Mouse (Mus musculus) forebrain, embryonic 11.5 days (tissue): ENCODE data around the gene Trpv2. TPM values are rescaled to one million over a fixed set of nuclear protein-coding genes. Genes with fewer than 3 reads are reported as not detected.

Source experiments
- ATAC-seq: fragments of 200-750 bp; cut with Nextera tagmentation; replicated peaks from 2 replicates; pipeline ENCODE4 v1.8.0; 2017; ENCODE audit warnings: moderate TSS enrichment; ENCODE audit not compliant: low FRiP score
- DNase-seq: peaks from one replicate; pipeline ENCODE4 v3.0.0-alpha.2; 2017; ENCODE audit warnings: low spot score
- H3K27ac ChIP-seq: fragments of 300-500 bp; sonication (generic); 2 replicates; pipeline ENCODE4 v1.5.1; 2014; ENCODE audit warnings: low read depth, low read length
- H3K27me3 ChIP-seq: fragments of 300-500 bp; sonication (generic); 2 replicates; pipeline ENCODE4 v1.6.1; 2014; ENCODE audit warnings: mild to moderate bottlenecking, low read length, mixed read lengths; ENCODE audit not compliant: control insufficient read depth, insufficient read depth
- H3K36me3 ChIP-seq: fragments of 300-500 bp; sonication (generic); 2 replicates; pipeline ENCODE4 v1.6.1; 2014; ENCODE audit warnings: mild to moderate bottlenecking, low read length, moderate library complexity, mixed read lengths; ENCODE audit not compliant: control insufficient read depth, insufficient read depth
- H3K4me1 ChIP-seq: fragments of 300-500 bp; sonication (generic); replicated peaks from 2 replicates; pipeline ENCODE4 v1.6.1; 2014; ENCODE audit warnings: low read length, mixed read lengths; ENCODE audit not compliant: control insufficient read depth, insufficient read depth
- H3K4me2 ChIP-seq: fragments of 300-500 bp; sonication (generic); 2 replicates; pipeline ENCODE4 v1.6.1; 2014; ENCODE audit warnings: low read depth, mild to moderate bottlenecking, low read length, moderate library complexity, mixed read lengths; ENCODE audit not compliant: severe bottlenecking
- H3K4me3 ChIP-seq: fragments of 300-500 bp; sonication (generic); 2 replicates; pipeline ENCODE4 v1.5.1; 2014; ENCODE audit warnings: low read depth, low read length
- H3K9ac ChIP-seq: fragments of 300-500 bp; sonication (generic); 2 replicates; pipeline ENCODE4 v1.6.1; 2014; ENCODE audit warnings: low read length
- H3K9me3 ChIP-seq: fragments of 300-500 bp; sonication (generic); 2 replicates; pipeline ENCODE4 v1.6.1; 2016; ENCODE audit warnings: low read length, mixed read lengths; ENCODE audit not compliant: control insufficient read depth
- WGBS: fragments of 180-500 bp; shearing (Covaris S2); extraction: QIAGEN DNeasy Blood & Tissue Kit; methylation state at CpG from one replicate; pipeline ENCODE4 v1.1.7; 2014; 5-methylcytosine and 5-hydroxymethylcytosine counted together
- polyA plus RNA-seq: library from polyadenylated mRNA; unstranded; fragments of >200 nt; fragmentation: Nextera tagmentation; extraction: Ambion mirVana; gene quantifications from 2 replicates; pipeline ENCODE4 v1.2.1, GENCODE M21; 2014

Trpv2 gene
- polyA plus RNA-seq, 1 experiment from 2014 or later = 3.1 TPM

DNA sequence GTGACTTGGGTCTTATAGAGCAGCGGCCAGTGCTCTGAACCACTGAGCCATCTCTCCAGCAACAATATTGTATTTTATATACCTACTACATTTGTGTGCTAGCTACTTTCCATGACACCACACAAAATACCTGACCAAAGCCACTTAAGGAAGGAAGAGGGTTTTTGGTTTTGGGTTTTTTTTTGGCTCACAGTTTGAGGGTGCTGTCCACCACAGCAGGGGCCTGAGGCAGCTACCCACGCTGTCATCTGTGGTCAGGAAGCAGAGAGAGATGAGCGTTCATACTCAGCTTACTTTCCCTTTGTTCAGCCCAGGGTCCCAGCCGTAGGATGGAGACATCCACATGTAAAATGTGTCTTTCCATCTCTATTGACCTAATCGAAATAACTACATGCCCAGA lies 12.7 kb downstream of the Trpv2 start:
- Histone ChIP-seq H3K9me3 (no peaks in the 10 kb centered on the region), H3K4me2 (no peak overlapping the region), H3K27me3 (no peaks in the 10 kb centered on the region), H3K36me3 (no peaks in the 10 kb centered on the region), H3K27ac (0 out of 2 replicates have a peak overlapping the region, but pooled peaks have one; percentile 12), H3K9ac (no peak overlapping the region), H3K4me3 (no peak overlapping the region), H3K4me1 (no peaks in the 10 kb centered on the region)
- DNase-seq (no peak), ATAC-seq (no peak)
- 88% methylated on average over 5 of the region's 5 CpGs for WGBS

- whole genome bisulfite sequencing = 81% methylated on average over 10 of the region's 10 CpGs
- Histone ChIP-seq H3K36me3 (no peaks in the 10 kb centered on the region), H3K27me3 (no peaks in the 10 kb centered on the region), H3K4me1 (no peaks in the 10 kb centered on the region), H3K4me3 (no peak overlapping the region), H3K9me3 (no peaks in the 10 kb centered on the region), H3K9ac (no peak overlapping the region), H3K27ac (no peak overlapping the region), H3K4me2 (no peak overlapping the region)
- ATAC-seq = no peak
- DNase-seq = no peak
These were observed 15.1 kb downstream of the Trpv2 start for GRCm38 (mm10) chr11:62589391-62589790.

- ATAC-seq = no peak
- Histone ChIP-seq H3K4me2 (no peak overlapping the region), H3K9me3 (no peaks in the 10 kb centered on the region), H3K4me3 (no peak overlapping the region), H3K27me3 (no peaks in the 10 kb centered on the region), H3K36me3 (no peaks in the 10 kb centered on the region), H3K27ac (no peak overlapping the region), H3K9ac (no peak overlapping the region), H3K4me1 (no peaks in the 10 kb centered on the region)
- WGBS = 81% methylated on average over 2 of the region's 2 CpGs
- no peak for DNase-seq
These were observed 16.7 kb downstream of the Trpv2 start for GRCm38 (mm10) chr11:62591026-62591425.

DNA sequence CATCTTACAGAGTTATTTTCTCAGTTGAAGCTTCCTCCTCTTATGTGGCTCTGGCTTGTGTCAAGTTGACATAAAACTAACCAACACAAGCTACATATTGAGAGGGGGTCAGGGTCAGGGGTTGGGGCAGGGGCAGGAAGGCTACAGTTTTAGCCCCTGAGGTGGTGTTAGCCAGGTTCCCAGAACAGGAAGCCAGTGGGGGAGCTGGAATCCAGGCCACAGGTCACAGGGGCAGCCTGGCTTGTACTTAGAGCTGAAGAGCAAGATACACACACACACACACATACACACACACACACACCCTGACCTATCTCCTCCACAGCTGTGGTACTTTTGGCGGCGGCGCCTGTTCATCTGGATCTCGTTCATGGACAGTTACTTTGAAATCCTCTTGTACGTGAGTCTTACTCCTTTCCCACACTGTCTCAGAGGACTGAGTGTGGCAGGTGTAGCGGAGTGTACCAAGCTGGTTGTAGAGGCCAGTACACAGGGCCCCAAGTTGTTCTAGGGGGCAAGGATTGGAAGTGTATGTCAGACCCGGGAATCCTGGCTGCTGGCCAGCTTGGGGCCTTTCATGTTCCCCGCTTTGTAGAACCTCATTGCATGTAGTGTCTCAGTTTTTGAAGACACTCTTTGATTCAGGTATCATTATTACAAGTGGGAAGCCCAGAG lies 17.8 kb downstream of the Trpv2 start:
- H3K27ac ChIP-seq = no peak overlapping the region
- no peak for DNase-seq
- H3K4me2 ChIP-seq = no peak overlapping the region
- ATAC-seq = no peak
- H3K36me3 ChIP-seq = no peaks in the 10 kb centered on the region
- no peak overlapping the region for H3K4me3 ChIP-seq
- H3K9ac ChIP-seq = no peak overlapping the region
- H3K9me3 ChIP-seq = no peaks in the 10 kb centered on the region
- H3K4me1 ChIP-seq = no peaks in the 10 kb centered on the region
- 78% methylated on average over 8 of the region's 8 CpGs for WGBS
- H3K27me3 ChIP-seq = no peaks in the 10 kb centered on the region

GRCm38 (mm10) chr11:62598571-62598970 lies 24.3 kb downstream of the Trpv2 start:
- 86% methylated on average over 4 of the region's 4 CpGs for WGBS
- H3K4me1 ChIP-seq = 0 out of 2 replicates have a peak, but pooled peaks cover 1% of the 10 kb centered on the region
- H3K4me3 ChIP-seq = no peak overlapping the region
- H3K36me3 ChIP-seq = no peaks in the 10 kb centered on the region
- H3K9me3 ChIP-seq = no peaks in the 10 kb centered on the region
- no peak overlapping the region for H3K9ac ChIP-seq
- no peak overlapping the region for H3K27ac ChIP-seq
- no peaks in the 10 kb centered on the region for H3K27me3 ChIP-seq
- H3K4me2 ChIP-seq = no peak overlapping the region
- DNase-seq (no peak), ATAC-seq (no peak)

GRCm38 (mm10) chr11:62601732-62602618 lies 27.7 kb downstream of the Trpv2 start:
- no peaks in the 10 kb centered on the region for H3K9me3 ChIP-seq
- H3K9ac ChIP-seq = peak overlapping the region; percentile 70
- H3K4me1 ChIP-seq = peaks cover 18% of the 10 kb centered on the region
- no peaks in the 10 kb centered on the region for H3K27me3 ChIP-seq
- peaks cover 13% of the 10 kb centered on the region for H3K36me3 ChIP-seq
- H3K27ac ChIP-seq = peak overlapping the region; percentile 73
- ATAC-seq = peak; percentile 3; the same call in 1 of the 2 replicates
- no peak for DNase-seq
- H3K4me2 ChIP-seq = peak overlapping the region; percentile 53
- 12% methylated on average over 17 of the region's 17 CpGs for WGBS
- peak overlapping the region; percentile 97 for H3K4me3 ChIP-seq

- Histone ChIP-seq H3K9ac (peak overlapping the region; percentile 99), H3K36me3 (peaks cover 13% of the 10 kb centered on the region), H3K27me3 (no peaks in the 10 kb centered on the region), H3K27ac (peak overlapping the region; percentile 87), H3K4me1 (peaks cover 18% of the 10 kb centered on the region), H3K4me2 (peak overlapping the region; percentile 81), H3K4me3 (peak overlapping the region; percentile 97), H3K9me3 (no peaks in the 10 kb centered on the region)
- ATAC-seq (peak; percentile 93), DNase-seq (peak; percentile 99)
- under 1% methylated on average over 58 of the region's 58 CpGs for WGBS
These were observed 28.5 kb downstream of the Trpv2 start for GRCm38 (mm10) chr11:62602619-62603311.

DNA sequence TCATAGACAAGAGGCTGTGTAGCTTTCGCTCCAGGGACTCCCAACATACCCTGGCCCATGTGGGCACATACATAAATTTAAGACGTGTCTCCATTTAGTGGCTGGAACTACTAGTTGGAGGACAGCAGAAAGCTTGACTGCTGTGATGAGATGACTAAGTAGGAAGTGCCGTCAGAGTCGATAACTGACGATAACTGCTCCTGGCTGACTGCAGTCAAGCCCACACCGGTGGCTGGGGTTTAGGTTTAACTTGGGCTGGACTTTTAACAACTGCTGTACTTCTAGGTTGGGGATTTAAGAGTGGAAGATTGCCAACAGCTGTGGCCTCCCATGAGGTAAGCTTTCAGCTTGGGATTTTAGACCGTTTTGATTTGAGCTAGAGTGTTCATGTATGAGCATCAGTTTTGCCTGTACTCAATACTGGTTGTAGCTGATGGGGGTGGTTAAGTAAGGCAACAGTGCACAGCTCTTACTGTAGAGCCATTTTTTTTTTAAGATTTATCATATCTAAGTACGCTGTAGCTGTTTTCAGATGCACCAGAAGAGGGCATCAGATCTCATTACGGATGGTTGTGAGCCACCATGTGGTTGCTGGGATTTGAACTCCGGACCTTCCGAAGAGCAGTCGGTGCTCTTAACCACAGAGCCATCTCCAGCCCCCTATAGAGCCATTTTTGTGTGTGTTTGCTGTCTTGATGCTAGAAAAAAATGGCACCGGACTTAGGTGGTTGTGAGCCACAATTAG lies 29.2 kb downstream of the Trpv2 start:
- H3K9me3 ChIP-seq = no peaks in the 10 kb centered on the region
- ATAC-seq (no peak), DNase-seq (no peak)
- peak overlapping the region; percentile 99 for H3K9ac ChIP-seq
- peak overlapping the region; percentile 97 for H3K4me3 ChIP-seq
- under 1% methylated on average over 13 of the region's 13 CpGs for WGBS
- peaks cover 13% of the 10 kb centered on the region for H3K36me3 ChIP-seq
- H3K4me1 ChIP-seq = peaks cover 18% of the 10 kb centered on the region
- peak overlapping the region; percentile 81 for H3K4me2 ChIP-seq
- H3K27ac ChIP-seq = peak overlapping the region; percentile 87
- no peaks in the 10 kb centered on the region for H3K27me3 ChIP-seq
